Mouse (Mus musculus) B cell, adult 2 months (primary cell): ENCODE results near the gene Hdac7.

Experiments
- DNase-seq, 2 experiments: peaks; one replicate each; pipeline ENCODE4 v3.0.0; 2022

The Hdac7 gene

GRCm38 (mm10) chr15:97813452-97814204, 30.7 kb downstream of the Hdac7 start:
- DNase-seq = no peak

- no peak for DNase-seq
These were observed 31.4 kb downstream of the Hdac7 start for GRCm38 (mm10) chr15:97812875-97813274.

- no peak for DNase-seq
These were observed 32.2 kb downstream of the Hdac7 start for GRCm38 (mm10) chr15:97812126-97812525.

- DNase-seq = no peak
These were observed 33.0 kb downstream of the Hdac7 start for GRCm38 (mm10) chr15:97811307-97811706.

- DNase-seq = no peak
These were observed 33.9 kb downstream of the Hdac7 start for GRCm38 (mm10) chr15:97810399-97810798.

- DNase-seq = peak; percentile 46 to 51
These were observed 34.4 kb downstream of the Hdac7 start for GRCm38 (mm10) chr15:97809942-97810341.

- DNase-seq = no peak
These were observed 35.1 kb downstream of the Hdac7 start for GRCm38 (mm10) chr15:97809206-97809605.

- no peak for DNase-seq
These were observed 35.8 kb downstream of the Hdac7 start for GRCm38 (mm10) chr15:97808532-97808931.

- DNase-seq = no peak
These were observed 36.4 kb downstream of the Hdac7 start for GRCm38 (mm10) chr15:97807867-97808266.

GRCm38 (mm10) chr15:97802575-97802974, 41.7 kb downstream of the Hdac7 start:
- DNase-seq = no peak

- DNase-seq = no peak
These were observed 42.5 kb downstream of the Hdac7 start for GRCm38 (mm10) chr15:97801811-97802210.

- DNase-seq = no peak
These were observed 43.4 kb downstream of the Hdac7 start for GRCm38 (mm10) chr15:97800853-97801252.

GRCm38 (mm10) chr15:97799446-97799845, 44.9 kb downstream of the Hdac7 start:
- no peak for DNase-seq

GRCm38 (mm10) chr15:97798134-97798533, 46.2 kb downstream of the Hdac7 start:
- no peak for DNase-seq

GRCm38 (mm10) chr15:97796674-97797310, 47.5 kb downstream of the Hdac7 start:
- no peak for DNase-seq

- no peak for DNase-seq
These were observed 48.6 kb downstream of the Hdac7 start for GRCm38 (mm10) chr15:97795559-97796235.

- peak; percentile 49 for DNase-seq
These were observed 50.0 kb downstream of the Hdac7 start for GRCm38 (mm10) chr15:97794268-97794667.

- no peak for DNase-seq
These were observed 50.7 kb downstream of the Hdac7 start for GRCm38 (mm10) chr15:97793386-97794153.

GRCm38 (mm10) chr15:97791126-97791700, 53.1 kb downstream of the Hdac7 start:
- DNase-seq = no peak

GRCm38 (mm10) chr15:97789761-97790505, 54.4 kb downstream of the Hdac7 start:
- peak; percentile 79 to 81 for DNase-seq

GRCm38 (mm10) chr15:97788821-97789220, 55.5 kb downstream of the Hdac7 start:
- DNase-seq = no peak
